Mouse (Mus musculus) stomach, embryonic 15.5 days (tissue): ENCODE measurements around the gene Myh6. TPM values are rescaled to one million over a fixed set of nuclear protein-coding genes. Genes with fewer than 3 reads are reported as not detected.

Experiments used
- ATAC-seq: fragments of 200-750 bp; cut with Nextera tagmentation; 2 replicates; pipeline ENCODE4 v1.8.0; 2017; ENCODE audit warnings: low read depth, moderate number of reproducible peaks, moderate TSS enrichment; ENCODE audit not compliant: insufficient read depth, low FRiP score
- H3K27ac ChIP-seq: fragments of 300-500 bp; sonication (generic); 2 replicates; pipeline ENCODE4 v1.5.1; 2015; ENCODE audit warnings: mild to moderate bottlenecking, inconsistent platforms
- H3K27me3 ChIP-seq: fragments of 300-500 bp; sonication (generic); replicated peaks from 2 replicates; pipeline ENCODE4 v1.6.1; 2015; ENCODE audit warnings: inconsistent platforms
- H3K36me3 ChIP-seq: fragments of 300-500 bp; sonication (generic); 2 replicates; pipeline ENCODE4 v1.6.1; 2015; ENCODE audit warnings: inconsistent platforms
- H3K4me1 ChIP-seq: fragments of 300-500 bp; sonication (generic); 2 replicates; pipeline ENCODE4 v1.6.1; 2015; ENCODE audit warnings: inconsistent platforms
- H3K4me2 ChIP-seq: fragments of 300-500 bp; sonication (generic); 2 replicates; pipeline ENCODE4 v1.6.1; 2015; ENCODE audit warnings: mild to moderate bottlenecking, inconsistent platforms
- H3K4me3 ChIP-seq: fragments of 300-500 bp; sonication (generic); replicated peaks from 2 replicates; pipeline ENCODE4 v1.5.1; 2015; ENCODE audit warnings: inconsistent platforms
- H3K9ac ChIP-seq: fragments of 300-500 bp; sonication (generic); 2 replicates; pipeline ENCODE4 v1.6.1; 2015; ENCODE audit warnings: inconsistent platforms
- H3K9me3 ChIP-seq: fragments of 300-500 bp; sonication (generic); 2 replicates; pipeline ENCODE4 v1.6.1; 2016; ENCODE audit warnings: inconsistent platforms
- WGBS: fragments of 180-500 bp; shearing (Covaris S2); methylation state at CpG from one replicate; pipeline ENCODE4 v1.1.7; 2015; 5-methylcytosine and 5-hydroxymethylcytosine counted together
- polyA plus RNA-seq: library from polyadenylated mRNA; unstranded; fragments of >200 nt; fragmentation: Nextera tagmentation; extraction: Ambion mirVana; gene quantifications from 2 replicates; pipeline ENCODE4 v1.2.1, GENCODE M21; 2015

Myh6 gene
- 2.3 and 2.4 TPM in 2 replicates for polyA plus RNA-seq

- Histone ChIP-seq H3K27me3 (no peaks in the 10 kb centered on the region), H3K36me3 (no peaks in the 10 kb centered on the region), H3K27ac (no peak within 1 kb of the TSS), H3K4me1 (no peaks in the 10 kb centered on the region), H3K9me3 (no peaks in the 10 kb centered on the region), H3K4me2 (no peak within 1 kb of the TSS), H3K9ac (no peak within 1 kb of the TSS), H3K4me3 (no peak within 1 kb of the TSS)
- ATAC-seq, result no peak
- 63% methylated on average over 7 of the region's 7 CpGs for WGBS
Measured at GRCm38 (mm10) chr14:54966320-54966977, at the start of gene Myh6. Gene Myh6 (minus strand): TSS chr14:54966927.

DNA sequence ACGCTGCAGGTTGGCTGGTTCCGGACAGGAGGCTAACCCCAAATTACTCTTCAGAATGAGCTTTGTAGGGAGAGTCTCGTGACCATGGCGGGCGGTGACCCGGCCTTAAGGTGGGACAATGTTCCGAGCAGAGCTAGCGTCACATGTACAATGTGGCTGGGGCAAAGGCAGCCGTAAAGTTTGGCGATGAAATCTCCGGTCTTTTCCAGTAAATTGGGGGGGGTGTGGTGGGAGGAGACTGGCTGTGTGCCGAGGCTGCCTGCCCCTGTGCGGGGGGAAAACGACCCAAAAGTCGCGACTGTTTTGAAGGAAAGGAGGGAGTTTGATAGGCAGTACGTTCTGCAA is 49.0 kb upstream of the Myh6 start:
- peak overlapping the region; percentile 66 for H3K4me2 ChIP-seq
- no peaks in the 10 kb centered on the region for H3K9me3 ChIP-seq
- no peaks in the 10 kb centered on the region for H3K27me3 ChIP-seq
- ATAC-seq, result no peak; the same call in 1 of the 2 replicates
- no peaks in the 10 kb centered on the region for H3K4me1 ChIP-seq
- peak overlapping the region; percentile 77 for H3K27ac ChIP-seq
- WGBS, result under 1% methylated on average over 17 of the region's 17 CpGs
- peaks cover 19% of the 10 kb centered on the region for H3K36me3 ChIP-seq
- peak overlapping the region; percentile 81 for H3K9ac ChIP-seq
- peak overlapping the region; percentile 75 for H3K4me3 ChIP-seq

GRCm38 (mm10) chr14:55014991-55015766 is 48.5 kb upstream of the Myh6 start, which contains the start of gene Ngdn:
Gene Ngdn (plus strand): TSS chr14:55015454.
- Histone ChIP-seq H3K4me1 (no peaks in the 10 kb centered on the region), H3K9ac (peak within 1 kb of the TSS; percentile 81), H3K9me3 (no peaks in the 10 kb centered on the region), H3K36me3 (peaks cover 14% of the 10 kb centered on the region; the same call in 1 of the 2 replicates), H3K4me3 (peak within 1 kb of the TSS; percentile 75), H3K27ac (peak within 1 kb of the TSS; percentile 93), H3K4me2 (peak within 1 kb of the TSS; percentile 70), H3K27me3 (no peaks in the 10 kb centered on the region)
- WGBS, result under 1% methylated on average over 36 of the region's 36 CpGs
- ATAC-seq, result peak; percentile 96

DNA sequence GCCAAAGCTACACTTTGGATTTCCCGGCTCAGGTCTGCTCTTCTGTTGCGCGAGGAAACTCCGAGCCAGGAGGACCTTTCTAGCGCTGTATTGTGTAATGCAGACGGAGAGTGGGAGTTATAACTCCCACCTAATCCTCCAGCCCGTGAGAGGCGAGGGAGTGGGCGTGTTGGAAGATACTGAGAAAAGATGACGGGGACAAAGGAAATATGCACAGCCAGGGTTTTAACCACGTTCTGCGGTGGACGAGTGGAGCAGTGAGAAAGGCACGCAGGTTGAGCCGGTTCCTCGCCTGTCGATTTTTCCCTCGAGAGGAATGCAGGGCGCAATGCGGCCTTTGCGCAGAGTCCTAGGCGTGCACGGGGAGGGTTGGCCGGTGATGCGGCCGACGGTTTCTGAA is 47.9 kb upstream of the Myh6 start:
- Histone ChIP-seq H3K4me2 (peak overlapping the region; percentile 70), H3K9me3 (no peaks in the 10 kb centered on the region), H3K27me3 (no peaks in the 10 kb centered on the region), H3K4me3 (peak overlapping the region; percentile 51), H3K27ac (peak overlapping the region; percentile 93), H3K9ac (peak overlapping the region; percentile 47; the same call in 1 of the 2 replicates), H3K36me3 (peaks cover 10% of the 10 kb centered on the region; the same call in 1 of the 2 replicates), H3K4me1 (no peaks in the 10 kb centered on the region)
- ATAC-seq, result peak; percentile 47
- WGBS, result under 1% methylated on average over 27 of the region's 27 CpGs

DNA sequence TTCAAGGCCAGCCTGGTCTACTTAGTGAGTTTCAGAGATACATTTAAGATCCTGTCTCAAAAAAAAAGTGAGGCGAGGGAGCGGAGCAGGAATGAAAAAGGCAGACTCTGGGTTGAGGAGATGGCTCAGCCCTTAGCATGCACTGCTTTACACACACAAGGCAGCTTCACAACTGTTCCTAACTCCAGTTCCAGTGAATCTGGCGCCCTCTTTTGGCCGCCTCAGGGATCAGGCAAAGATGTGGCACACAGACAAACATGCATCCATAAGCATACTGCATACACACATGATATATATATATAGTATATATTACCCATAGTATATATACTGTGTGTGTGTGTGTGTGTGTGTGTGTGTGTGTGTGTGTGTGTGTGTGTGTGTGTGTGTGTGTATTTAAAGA is 44.4 kb upstream of the Myh6 start:
- WGBS, result 66% methylated on average over 4 of the region's 4 CpGs
- no peak overlapping the region for H3K9ac ChIP-seq
- H3K27ac ChIP-seq, result no peak overlapping the region
- ATAC-seq, result no peak
- no peaks in the 10 kb centered on the region for H3K36me3 ChIP-seq
- no peaks in the 10 kb centered on the region for H3K4me1 ChIP-seq
- no peak overlapping the region for H3K4me2 ChIP-seq
- no peaks in the 10 kb centered on the region for H3K9me3 ChIP-seq
- no peak overlapping the region for H3K4me3 ChIP-seq
- H3K27me3 ChIP-seq, result no peaks in the 10 kb centered on the region

- Histone ChIP-seq H3K4me1 (peaks cover 6% of the 10 kb centered on the region; the same call in 1 of the 2 replicates), H3K9me3 (no peaks in the 10 kb centered on the region), H3K27ac (no peak overlapping the region), H3K4me2 (no peak overlapping the region), H3K4me3 (no peak overlapping the region), H3K9ac (no peak overlapping the region), H3K27me3 (no peaks in the 10 kb centered on the region), H3K36me3 (no peaks in the 10 kb centered on the region)
- 80% methylated on average over 8 of the region's 8 CpGs for WGBS
- no peak for ATAC-seq
Measured at GRCm38 (mm10) chr14:55008417-55008816, 41.7 kb upstream of the Myh6 start.

DNA sequence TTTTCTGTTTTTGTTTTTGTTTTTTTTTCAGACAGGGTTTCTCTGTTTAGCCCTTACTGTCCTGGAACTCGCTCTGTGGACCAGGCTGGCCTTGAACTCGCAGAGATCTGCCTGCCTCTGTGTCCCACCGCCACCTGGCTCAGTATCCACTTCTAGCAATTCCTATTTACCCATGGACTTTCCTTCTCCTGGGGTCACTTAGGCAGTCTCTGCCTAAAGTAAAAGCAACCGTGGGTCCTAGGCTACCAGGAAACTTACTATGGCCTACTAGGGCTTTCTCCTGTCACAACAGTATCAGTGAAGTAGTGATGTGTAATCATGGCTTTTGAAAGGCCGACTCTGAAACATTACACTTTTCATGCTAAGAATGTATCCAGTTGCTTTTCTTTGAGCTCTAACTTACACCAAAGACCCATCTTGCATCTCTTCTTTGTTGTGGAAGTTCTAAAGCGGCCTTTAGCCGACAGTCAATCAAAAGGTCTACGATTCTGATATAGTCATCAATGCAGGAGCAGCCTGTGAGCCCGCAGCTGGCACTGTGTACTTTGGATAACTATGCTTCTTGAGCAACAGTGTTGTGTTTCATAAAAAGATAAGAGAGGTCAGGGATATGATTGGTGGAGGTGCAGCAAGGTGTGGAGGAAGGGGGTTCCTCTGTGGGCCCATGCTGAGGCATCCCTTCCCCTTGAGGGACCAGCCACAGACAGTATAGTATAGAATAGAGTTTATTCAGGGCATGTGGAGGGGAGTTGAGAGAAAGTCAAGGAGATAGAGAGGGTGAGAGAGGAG is 40.6 kb upstream of the Myh6 start:
- Histone ChIP-seq H3K4me2 (no peak overlapping the region), H3K9ac (no peak overlapping the region), H3K27ac (no peak overlapping the region), H3K4me3 (no peak overlapping the region), H3K9me3 (no peaks in the 10 kb centered on the region), H3K36me3 (no peaks in the 10 kb centered on the region), H3K27me3 (no peaks in the 10 kb centered on the region), H3K4me1 (peaks cover 7% of the 10 kb centered on the region; the same call in 1 of the 2 replicates)
- 71% methylated on average over 9 of the region's 9 CpGs for WGBS
- ATAC-seq, result no peak

DNA sequence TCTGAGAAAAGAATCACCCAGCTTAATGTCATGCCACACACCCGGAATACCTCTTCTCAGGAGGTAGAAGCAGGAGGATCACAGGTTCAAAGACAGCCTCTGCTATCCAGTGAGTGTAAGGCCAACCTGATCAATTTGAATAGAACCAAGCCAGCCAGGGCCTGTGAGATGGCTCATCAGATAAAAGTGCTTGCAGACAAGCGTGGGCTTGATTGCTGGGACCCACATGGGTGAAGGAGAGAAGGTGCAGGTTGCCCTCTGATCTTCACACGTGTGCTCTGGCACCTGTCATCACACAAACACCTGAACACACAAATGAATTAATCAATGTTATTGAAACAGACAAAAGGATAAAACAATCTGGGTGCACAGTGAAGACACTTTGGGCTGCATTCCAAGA is 39.8 kb upstream of the Myh6 start:
- Histone ChIP-seq H3K4me3 (no peak overlapping the region), H3K9me3 (no peaks in the 10 kb centered on the region), H3K4me2 (no peak overlapping the region), H3K27me3 (no peaks in the 10 kb centered on the region), H3K9ac (no peak overlapping the region), H3K27ac (no peak overlapping the region), H3K4me1 (peaks cover 7% of the 10 kb centered on the region; the same call in 1 of the 2 replicates), H3K36me3 (no peaks in the 10 kb centered on the region)
- WGBS, result 59% methylated on average over 3 of the region's 3 CpGs
- no peak for ATAC-seq

GRCm38 (mm10) chr14:55005967-55006366 is 39.2 kb upstream of the Myh6 start:
- Histone ChIP-seq H3K4me1 (peaks cover 7% of the 10 kb centered on the region; the same call in 1 of the 2 replicates), H3K9ac (no peak overlapping the region), H3K36me3 (no peaks in the 10 kb centered on the region), H3K4me2 (no peak overlapping the region), H3K9me3 (no peaks in the 10 kb centered on the region), H3K27ac (no peak overlapping the region), H3K4me3 (no peak overlapping the region), H3K27me3 (no peaks in the 10 kb centered on the region)
- no peak for ATAC-seq
- WGBS, result 84% methylated on average over 8 of the region's 8 CpGs

GRCm38 (mm10) chr14:55005506-55005905 is 38.8 kb upstream of the Myh6 start:
- no peak for ATAC-seq
- no peak overlapping the region for H3K4me2 ChIP-seq
- no peak overlapping the region for H3K4me3 ChIP-seq
- no peaks in the 10 kb centered on the region for H3K9me3 ChIP-seq
- no peaks in the 10 kb centered on the region for H3K36me3 ChIP-seq
- peaks cover 7% of the 10 kb centered on the region; the same call in 1 of the 2 replicates for H3K4me1 ChIP-seq
- H3K9ac ChIP-seq, result no peak overlapping the region
- H3K27me3 ChIP-seq, result no peaks in the 10 kb centered on the region
- no peak overlapping the region for H3K27ac ChIP-seq
- 64% methylated on average over 2 of the region's 2 CpGs for WGBS

DNA sequence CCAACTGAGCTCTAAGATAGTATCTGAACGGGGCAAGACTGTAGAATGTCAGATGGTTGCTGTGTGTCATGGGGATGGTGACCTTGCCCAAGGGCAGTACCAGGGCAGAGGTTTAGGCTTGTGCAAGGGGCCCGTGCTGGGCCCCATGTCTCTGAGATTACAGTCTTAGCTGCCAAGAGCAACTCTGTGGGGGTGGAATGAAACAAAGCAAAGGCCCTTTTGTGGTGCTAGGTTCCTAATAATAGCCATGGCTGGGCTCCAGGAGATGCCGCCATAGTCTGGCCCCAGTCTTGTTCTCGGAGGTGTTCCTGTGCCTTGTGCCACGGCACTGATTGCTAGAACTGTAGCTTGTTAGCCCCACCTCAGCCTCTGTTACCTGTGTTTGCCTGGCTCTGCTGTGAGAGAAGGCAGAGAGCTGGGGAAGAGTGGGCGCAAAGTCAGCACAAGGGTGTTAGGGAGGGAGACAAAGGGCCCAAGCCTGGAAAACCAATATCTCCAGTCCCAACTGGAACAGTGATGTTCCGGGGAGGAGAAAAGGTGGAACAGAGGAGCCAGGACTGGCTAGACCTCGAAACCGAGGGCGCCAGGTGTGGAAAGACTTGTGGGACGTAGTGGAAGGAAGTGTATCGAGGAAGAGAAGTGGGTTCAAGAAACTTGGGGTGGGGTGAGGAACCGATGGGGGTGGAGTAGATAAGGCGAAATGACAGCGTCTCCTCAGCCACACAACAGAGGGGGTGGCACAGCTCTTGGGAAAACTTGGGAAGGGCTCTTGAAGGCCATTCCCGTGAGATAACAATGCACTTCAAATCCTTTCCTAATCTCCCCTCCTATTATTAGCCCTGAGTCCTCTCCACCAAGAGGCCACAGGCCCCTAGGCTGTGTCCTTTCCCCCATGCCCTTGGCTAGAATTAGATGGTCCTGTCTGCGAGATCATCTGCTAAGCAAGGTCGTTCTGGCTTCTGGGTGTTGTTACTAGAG is 37.4 kb upstream of the Myh6 start:
- no peak overlapping the region for H3K27ac ChIP-seq
- WGBS, result 70% methylated on average over 18 of the region's 18 CpGs
- peak; percentile 24; the same call in 1 of the 2 replicates for ATAC-seq

More for the DNA sequence above, 37.4 kb upstream of the Myh6 start:
- Histone ChIP-seq H3K9ac (no peak overlapping the region), H3K36me3 (no peaks in the 10 kb centered on the region), H3K4me3 (no peak overlapping the region), H3K4me1 (peaks cover 7% of the 10 kb centered on the region; the same call in 1 of the 2 replicates), H3K27me3 (no peaks in the 10 kb centered on the region), H3K9me3 (no peaks in the 10 kb centered on the region), H3K4me2 (no peak overlapping the region)
